Mouse (Mus musculus) spleen, postnatal 10 days (tissue): ENCODE measurements around the gene Cryab.

Experiments
- DNase-seq, 2 experiments: peaks; one replicate each; pipeline ENCODE4 v3.0.0; 2021 to 2022; ENCODE audit warnings: low spot score in 2 of 2

Gene Cryab

GRCm38 (mm10) chr9:50742744-50743143, 8.4 kb upstream of the Cryab start:
- DNase-seq, result no peak

DNA sequence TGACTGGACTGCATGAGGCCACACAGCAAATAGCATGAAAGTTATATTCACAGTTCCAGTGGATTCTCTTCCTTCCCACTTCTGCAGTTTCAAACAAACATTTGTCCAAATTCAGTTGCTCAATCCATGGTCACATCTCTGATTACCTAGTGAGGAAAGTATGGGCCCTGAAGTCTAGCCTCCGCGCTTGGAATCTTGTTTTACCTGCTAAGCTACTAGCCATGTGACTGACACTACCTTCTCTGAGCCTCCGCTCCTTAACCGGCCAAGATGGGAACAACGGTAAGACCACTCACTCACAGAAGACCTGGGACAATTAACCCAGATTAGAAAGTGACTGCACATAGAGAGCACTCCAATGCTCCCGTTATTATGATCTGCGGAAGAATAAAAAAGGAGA, 5.3 kb upstream of the Cryab start:
- DNase-seq, result no peak

GRCm38 (mm10) chr9:50746214-50746677, 4.9 kb upstream of the Cryab start, which contains the start of gene 2310030G06Rik:
Gene 2310030G06Rik (minus strand): TSS chr9:50746536.
- no peak for DNase-seq

- DNase-seq, result no peak
Observed at GRCm38 (mm10) chr9:50750706-50751105, 419 bp upstream of the Cryab start.

GRCm38 (mm10) chr9:50752054-50752602, 1.0 kb downstream of the Cryab start, which contains the start of gene Hspb2:
Gene Hspb2 (minus strand): TSS chr9:50752354.
- no peak for DNase-seq

GRCm38 (mm10) chr9:50752784-50753615, 1.9 kb downstream of the Cryab start:
- DNase-seq, result no peak

DNA sequence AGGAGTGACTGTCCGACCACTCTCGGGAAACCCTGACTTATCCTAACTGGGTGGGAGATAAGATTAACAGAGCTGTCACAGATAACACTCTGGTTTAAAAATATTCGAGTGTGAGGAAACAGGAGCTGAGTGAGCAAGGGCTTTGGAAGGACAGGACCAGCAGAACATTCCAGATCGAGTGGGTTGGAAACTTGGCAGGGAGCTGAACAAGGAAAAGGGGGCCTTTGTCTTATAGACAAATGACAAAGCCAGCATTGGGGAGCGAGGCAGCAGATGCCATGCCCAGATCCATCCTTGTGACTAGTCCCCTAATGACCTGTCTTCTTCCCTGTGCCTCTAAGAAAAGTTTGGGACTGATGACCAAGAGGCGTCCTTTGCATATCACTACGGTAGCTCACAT, 2.8 kb downstream of the Cryab start:
- DNase-seq, result no peak

GRCm38 (mm10) chr9:50756711-50757110, 5.6 kb downstream of the Cryab start:
- DNase-seq, result no peak

DNA sequence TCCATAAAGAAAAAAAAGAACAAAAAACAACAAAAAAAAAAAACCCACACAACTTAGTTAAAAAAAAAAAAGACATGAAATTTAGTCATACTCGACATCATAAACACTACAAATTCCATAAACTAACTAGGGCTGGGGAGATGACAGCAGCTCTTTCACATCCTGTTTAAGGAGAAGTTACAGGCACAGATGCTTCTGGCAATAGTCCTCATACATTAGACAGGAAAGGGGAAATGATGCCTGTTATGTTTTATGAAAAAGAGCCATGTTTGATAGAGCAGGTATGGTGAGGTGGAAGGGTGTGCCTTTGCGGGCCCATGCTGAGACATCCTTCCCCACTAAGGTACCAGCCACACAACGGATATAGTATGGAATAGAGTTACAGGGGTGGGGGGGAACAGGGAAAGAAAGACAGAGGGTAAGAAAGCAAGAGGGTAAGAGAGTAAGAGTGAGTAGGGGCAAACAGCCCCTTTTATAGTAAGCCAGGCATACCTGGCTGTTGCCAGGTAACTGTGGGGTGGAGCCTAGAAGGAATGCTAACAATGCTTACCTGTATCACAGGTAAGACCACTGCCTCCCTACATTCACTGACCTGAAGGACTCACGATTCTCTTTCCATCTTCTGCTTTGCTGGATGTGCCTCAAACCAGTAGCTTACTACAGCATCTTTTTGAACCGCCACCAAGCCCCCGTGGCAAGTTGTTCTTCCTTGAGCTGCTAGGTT, 10.6 kb downstream of the Cryab start:
- DNase-seq, result no peak

DNA sequence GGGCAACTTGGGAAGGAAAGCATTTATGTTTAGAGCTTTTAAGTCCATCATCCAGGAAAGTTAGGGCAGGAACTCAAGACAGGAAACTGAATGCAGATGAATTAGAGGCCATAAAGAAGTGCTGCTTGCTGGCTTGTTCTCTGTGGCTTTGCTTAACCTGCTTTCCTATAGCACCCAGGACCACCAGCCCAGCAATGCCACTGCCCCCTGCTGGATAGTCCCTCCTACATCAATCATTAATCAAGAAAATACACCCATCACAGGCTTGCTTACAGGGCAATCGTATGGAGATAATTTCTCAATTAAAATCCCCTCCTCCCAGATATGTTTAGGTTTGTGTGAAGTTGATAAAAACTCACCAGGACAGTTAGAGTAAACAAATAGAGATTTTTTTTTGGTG, 12.2 kb downstream of the Cryab start:
- DNase-seq, result peak in 1 of 2 experiments; percentile 46

- DNase-seq, result peak; percentile 24 to 31
Observed at GRCm38 (mm10) chr9:50767531-50768106, 16.5 kb downstream of the Cryab start.

DNA sequence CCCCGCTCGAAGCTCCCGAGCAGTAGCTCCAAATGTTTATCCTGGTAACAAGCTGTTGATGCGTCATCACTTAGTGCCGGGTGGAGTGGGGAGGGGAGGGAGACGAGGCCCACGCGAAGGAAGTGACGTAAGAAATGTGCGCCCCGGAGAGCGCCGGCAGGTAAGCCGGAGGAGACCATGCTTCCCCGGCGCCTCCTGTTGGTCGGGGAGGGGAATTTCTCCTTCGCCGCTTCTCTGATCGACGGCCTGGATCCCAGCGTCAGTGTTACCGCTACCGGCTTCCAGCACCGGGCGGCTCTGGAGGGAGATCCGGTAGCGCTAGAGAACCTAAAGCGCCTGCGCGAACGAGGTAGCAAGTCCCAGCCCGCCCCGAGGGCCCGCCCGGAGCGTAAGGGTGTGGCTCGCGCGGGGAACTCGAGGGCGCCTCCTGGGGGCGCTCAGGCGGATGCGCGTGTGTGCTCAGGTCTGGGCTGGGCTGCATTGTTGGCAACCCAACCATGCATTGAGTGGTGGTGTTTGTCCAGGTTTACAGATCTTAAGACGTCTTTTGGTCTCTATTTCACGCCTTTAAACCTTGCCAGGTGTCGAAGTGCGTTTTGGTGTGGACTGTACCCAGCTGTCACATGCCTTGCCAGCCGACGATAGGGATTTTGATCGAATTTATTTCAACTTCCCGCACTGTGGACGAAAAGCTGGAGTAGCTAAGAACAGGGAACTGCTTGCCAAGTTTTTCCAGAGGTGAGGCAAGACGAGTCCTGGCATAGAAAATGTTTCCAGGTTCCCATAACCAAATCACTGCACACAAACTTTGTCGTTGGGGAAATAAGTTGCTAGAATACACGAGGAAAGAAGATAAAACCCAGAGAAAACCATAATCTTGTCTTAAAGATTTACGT, 17.2 kb downstream of the Cryab start, which contains the start of gene Fdxacb1:
Gene Fdxacb1 (plus strand): TSS at position 130 of the 896 bp plus-strand sequence.
- peak; percentile 98 to 99 for DNase-seq

DNA sequence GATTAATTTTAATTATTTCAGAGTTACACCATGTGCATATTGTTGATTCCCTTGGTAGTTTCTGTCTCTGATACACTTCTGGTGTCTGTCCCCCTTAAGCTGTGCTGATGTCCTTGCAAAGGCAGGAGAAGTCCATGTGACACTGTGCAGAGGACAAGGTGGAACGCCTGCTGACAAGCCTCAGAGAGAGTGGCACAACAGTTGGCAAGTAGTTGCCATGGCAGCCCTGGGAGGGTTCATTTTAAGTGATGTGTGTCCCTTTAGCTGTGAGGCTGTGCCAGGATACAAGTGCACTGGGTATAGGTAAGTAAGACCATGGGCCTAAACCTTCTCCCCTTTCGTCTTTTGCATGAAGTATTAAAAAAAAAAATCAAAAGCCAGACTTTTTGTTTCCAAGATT, 18.9 kb downstream of the Cryab start:
- DNase-seq, result no peak

DNA sequence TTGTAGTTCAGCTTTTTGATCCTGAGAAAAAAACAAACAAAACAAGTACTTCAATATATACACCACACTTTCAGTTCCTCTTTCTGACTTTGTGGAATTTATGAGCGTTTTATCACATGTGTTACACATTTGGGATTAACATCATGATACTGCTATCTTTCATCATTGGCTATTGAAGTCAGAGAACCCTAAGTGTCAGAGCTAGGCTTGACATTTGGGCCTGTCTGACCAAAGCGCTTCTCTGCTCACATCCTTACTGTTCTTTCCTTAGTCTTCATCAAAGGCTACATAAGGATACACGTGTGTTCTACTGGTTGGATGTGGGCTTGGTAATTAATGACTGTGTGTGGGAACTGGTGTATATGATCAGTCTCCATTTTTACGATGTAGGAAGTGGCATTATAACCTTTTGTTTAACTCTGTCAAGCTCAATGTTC, 22.9 kb downstream of the Cryab start:
- DNase-seq, result no peak

DNA sequence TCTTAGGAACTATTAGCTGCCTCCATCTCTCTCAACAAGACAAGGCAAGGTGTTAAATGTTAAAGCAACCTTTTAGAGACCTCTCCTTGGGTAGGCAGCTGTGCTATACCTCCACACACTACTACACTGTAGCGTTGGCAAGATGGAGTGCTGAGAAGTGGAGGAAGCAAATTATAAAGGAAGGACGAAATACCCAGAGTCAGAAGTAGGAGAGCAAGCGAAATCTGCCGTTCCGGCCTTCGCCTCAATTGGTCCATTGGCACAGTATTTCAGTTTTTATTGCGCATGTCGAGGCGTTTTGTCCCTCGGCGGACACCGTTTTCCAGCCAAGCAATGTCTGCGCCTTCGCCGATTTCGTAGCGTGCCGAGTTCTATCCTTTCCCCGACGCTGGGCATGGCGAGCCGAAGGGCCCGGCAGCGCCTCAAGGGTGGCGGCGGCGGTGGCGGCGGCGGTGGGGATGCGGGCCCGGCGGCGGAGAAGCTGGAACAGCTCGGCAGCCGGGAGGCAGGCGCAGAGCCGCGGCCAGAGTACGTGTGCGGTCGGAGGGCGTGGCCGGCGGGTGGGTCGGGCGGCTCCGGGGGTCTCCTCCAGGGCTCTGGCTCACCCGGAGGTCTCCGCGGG, 24.0 kb downstream of the Cryab start, which contains the start of the genes Alg9 and 1110032A03Rik:
Gene Alg9 (plus strand): TSS at position 29 of the 622 bp plus-strand sequence.
Gene 1110032A03Rik (minus strand): TSS at position 530 of the 622 bp plus-strand sequence.
- peak; percentile 94 to 96 for DNase-seq

- DNase-seq, result peak in 1 of 2 experiments; percentile 38
Observed at GRCm38 (mm10) chr9:50775662-50776126, 24.6 kb downstream of the Cryab start.

GRCm38 (mm10) chr9:50776162-50776760, 25.1 kb downstream of the Cryab start:
- no peak for DNase-seq

- peak; percentile 43 to 75 for DNase-seq
Observed at GRCm38 (mm10) chr9:50782155-50782554, 31.0 kb downstream of the Cryab start.

GRCm38 (mm10) chr9:50795266-50795665, 44.1 kb downstream of the Cryab start:
- no peak for DNase-seq

DNA sequence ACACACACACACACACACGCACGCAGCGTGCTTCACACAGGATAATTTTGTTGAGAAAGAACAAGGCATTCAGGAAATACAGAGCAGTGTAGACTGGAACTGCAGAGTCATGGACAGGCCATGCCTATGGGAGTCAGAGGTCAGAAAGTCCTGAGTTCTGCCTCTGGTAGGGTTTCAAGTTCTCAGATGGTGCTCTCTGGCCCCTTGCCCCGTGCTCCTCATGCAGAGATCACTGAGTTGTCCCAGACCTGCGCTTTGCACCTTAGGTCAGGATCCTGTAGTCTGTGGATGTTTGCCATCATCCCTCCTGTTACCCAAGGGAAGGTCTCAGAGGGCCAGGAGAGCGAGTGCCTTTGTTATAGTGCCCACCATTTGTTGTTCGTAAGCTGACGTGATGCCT, 45.7 kb downstream of the Cryab start:
- no peak for DNase-seq
